Mouse (Mus musculus) spleen, adult 2 months (tissue): ENCODE data around the gene Extl2.

Experiments used
- CTCF ChIP-seq: fragments of 200-500 bp; IDR thresholded peaks from 2 replicates; pipeline ENCODE4 v1.5.1; 2011; ENCODE audit warnings: mild to moderate bottlenecking, inconsistent platforms; ENCODE audit not compliant: insufficient read depth, insufficient read length, insufficient replicate concordance; ENCODE audit errors: extremely low read depth
- POLR2A ChIP-seq: fragments of 200-500 bp; IDR thresholded peaks from 2 replicates; pipeline ENCODE4 v1.6.1; 2011; ENCODE audit warnings: low read depth, low read length, inconsistent platforms

DNA sequence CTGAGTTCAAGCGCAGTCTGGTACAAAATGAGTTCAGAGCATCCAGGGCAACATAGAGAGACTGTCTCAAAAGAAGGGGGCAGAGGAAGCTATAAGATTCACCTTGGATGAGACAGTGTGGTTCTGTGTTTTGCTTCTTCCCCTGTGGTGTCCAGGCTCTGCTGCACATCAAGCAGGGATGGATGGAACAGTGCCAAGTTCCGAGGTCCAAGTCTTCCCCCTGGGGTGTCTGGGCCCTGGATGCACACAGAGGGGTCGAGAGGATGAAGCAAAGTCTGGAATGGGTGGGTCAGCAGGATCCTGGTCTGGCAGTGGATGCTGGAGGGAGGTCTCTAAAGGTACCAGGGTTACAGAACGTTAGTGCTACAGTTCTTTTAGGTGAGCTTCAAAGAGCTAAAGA, 11.3 kb downstream of the Extl2 start:
- TF ChIP-seq POLR2A, result no peak
- TF ChIP-seq CTCF, result no peak
